Mouse (Mus musculus) cerebral cortex, adult 2 months (tissue): ENCODE results near the gene Cbl.

Experiments
- WGBS: fragments of 180-500 bp; shearing (Covaris S2); methylation state at CpG from one replicate; pipeline ENCODE4 v1.1.7; 2018; 5-methylcytosine and 5-hydroxymethylcytosine counted together

Gene Cbl

DNA sequence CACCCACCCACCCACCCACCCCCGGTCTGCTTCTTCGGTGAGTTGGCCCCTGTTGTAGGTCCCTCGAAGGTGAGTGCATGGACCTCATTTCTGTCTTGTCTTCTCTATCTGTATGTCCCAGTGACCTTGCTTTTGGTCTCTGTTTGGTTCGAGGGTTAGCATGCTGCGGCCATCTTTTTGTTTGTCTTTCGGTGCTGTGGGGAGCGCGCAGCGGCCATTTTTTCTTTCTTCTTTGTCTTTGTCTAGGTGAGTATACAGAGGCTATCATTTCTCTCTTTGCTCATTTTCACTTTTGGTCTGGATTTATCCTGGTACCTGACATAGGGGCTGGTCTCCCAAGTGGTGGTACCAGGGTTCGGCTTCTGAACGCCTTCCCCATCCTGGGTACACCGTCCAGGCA lies 55.0 kb downstream of the Cbl start:
- 97% methylated on average over 12 of the region's 12 CpGs for WGBS

DNA sequence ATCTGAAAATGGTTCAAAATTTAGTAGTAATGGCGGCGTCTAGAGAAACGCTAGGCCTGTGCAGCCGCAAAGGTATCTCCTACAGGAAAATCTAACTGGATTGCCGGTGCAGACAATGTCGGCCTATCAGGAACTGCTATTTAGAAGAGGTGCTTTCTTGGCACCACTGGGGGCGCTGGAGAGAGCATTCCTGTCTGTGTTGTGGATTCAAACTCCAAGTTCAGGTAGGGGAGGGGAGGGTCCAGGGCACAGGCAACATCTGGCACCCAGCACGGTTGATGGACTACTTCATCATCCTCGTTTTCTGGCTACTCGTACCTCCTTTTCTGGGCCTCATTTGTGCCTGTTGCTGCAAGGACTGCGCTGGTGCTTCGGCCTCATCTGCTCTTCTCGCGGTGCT lies 55.5 kb downstream of the Cbl start:
- WGBS: 83% methylated on average over 14 of the region's 14 CpGs

GRCm38 (mm10) chr9:44177405-44177804 lies 56.4 kb downstream of the Cbl start:
- WGBS: 95% methylated on average over 2 of the region's 2 CpGs

- WGBS: 50% methylated on average over 1 of the region's 1 CpGs
Observed at GRCm38 (mm10) chr9:44175957-44176356, 57.9 kb downstream of the Cbl start.

DNA sequence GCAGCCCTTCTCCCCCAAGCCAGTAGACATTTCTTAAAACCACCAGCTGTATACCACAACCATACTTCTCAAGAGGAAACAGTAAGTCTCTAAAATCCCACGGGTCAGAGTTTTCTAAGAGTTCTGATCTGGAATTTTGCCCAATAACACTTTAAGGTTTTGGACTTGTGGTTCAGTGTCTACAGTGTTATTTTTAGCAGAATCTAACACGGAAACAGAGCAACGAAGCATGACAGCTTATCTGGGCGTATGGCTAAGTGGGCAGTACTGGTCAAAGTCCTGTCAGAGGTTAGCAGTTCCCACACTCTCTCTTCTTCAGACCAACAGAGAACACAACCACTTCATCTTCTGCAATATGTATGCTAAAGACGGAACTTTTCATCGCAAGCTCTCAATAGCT lies 58.3 kb downstream of the Cbl start:
- WGBS: 41% methylated on average over 6 of the region's 6 CpGs

DNA sequence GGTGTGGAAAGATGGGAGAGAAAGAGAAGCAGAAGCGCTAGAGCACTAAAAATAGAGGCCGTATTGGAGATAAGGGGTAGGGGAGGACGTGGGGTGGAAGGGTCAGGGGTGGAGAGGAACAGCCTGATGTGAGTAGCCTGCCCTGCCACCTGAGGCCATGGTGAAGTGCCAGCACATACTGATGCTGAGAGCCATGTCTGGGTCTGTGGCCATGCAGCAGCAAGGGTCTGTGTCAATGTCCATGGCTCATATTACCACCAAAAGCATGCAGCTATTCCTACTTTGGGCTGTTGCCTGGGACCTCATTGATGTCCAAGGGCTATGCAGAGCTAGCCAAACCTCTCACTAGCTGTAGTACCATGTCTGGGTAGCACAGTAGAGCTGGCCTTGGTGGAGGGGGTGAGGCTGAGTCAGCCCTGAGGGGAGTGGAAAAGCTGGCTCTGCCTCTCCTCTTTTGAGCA lies 63.1 kb downstream of the Cbl start:
- WGBS: 48% methylated on average over 3 of the region's 3 CpGs

- WGBS: 74% methylated on average over 5 of the region's 5 CpGs
Observed at GRCm38 (mm10) chr9:44168931-44169330, 64.9 kb downstream of the Cbl start.

DNA sequence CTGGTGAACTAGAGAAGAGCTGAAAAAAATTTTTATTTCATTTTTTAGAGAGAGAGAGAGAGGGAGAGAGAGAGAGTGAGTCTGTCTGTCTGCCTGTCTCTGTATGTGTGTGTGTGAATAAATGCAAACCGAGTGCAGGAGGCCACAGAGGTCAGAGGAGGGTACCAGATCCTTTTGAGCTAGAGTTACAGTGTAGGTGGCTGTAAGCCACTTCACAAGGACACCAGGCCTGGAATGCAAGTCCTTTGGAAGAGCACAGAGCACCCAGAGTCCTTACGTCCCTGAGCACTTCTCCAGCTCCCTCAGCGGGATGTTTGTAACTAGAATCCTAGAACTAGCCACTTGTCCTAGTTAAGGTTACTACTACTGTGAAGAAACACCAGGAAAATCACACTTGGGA lies 74.0 kb downstream of the Cbl start:
- 87% methylated on average over 3 of the region's 3 CpGs for WGBS

DNA sequence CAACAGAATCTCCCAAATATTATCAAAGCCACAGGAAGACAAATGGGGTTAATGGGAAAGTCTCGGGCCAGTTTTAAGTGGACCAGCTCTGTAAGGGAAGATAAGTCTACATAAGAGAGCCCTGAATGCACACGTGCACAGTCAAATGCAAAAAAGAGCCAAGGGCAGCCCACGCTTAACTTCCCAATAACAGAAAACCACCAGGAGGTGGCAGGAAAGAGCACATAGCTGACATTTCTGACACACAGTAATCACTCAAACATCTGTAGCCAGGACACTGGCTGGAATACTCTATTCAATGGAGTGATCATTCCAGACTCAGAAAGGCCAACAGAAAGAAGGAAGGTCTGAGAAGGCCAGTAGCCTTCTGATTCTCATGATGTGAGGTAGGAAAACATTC lies 86.6 kb downstream of the Cbl start:
- WGBS: 42% methylated on average over 3 of the region's 3 CpGs

- 23% methylated on average over 7 of the region's 8 CpGs for WGBS
Observed at GRCm38 (mm10) chr9:44144023-44144717, 89.7 kb downstream of the Cbl start.

DNA sequence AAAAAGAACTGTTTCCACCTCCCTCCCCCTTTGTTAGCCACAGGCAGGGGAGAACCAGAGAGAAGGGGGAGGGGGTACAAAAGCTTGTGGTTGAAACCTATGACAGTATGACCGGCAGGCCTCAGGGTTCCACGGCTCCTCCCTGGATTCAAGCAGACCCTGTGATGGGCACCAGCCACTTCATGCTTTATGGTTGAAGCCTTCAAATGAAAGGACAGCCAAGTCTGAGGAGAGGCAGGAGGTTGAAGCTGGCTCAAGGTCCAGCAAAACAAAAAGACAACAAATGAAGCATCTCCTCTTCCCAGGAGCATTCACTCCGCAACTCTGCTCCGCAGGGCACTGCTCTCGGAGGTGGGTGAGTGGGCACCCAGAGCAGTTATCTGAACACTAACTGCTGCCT lies 90.4 kb downstream of the Cbl start:
- WGBS: 61% methylated on average over 5 of the region's 5 CpGs

GRCm38 (mm10) chr9:44141951-44142350 lies 91.9 kb downstream of the Cbl start:
- WGBS: 77% methylated on average over 5 of the region's 5 CpGs

- WGBS: 62% methylated on average over 4 of the region's 4 CpGs
Observed at GRCm38 (mm10) chr9:44137846-44138245, 96.0 kb downstream of the Cbl start.

DNA sequence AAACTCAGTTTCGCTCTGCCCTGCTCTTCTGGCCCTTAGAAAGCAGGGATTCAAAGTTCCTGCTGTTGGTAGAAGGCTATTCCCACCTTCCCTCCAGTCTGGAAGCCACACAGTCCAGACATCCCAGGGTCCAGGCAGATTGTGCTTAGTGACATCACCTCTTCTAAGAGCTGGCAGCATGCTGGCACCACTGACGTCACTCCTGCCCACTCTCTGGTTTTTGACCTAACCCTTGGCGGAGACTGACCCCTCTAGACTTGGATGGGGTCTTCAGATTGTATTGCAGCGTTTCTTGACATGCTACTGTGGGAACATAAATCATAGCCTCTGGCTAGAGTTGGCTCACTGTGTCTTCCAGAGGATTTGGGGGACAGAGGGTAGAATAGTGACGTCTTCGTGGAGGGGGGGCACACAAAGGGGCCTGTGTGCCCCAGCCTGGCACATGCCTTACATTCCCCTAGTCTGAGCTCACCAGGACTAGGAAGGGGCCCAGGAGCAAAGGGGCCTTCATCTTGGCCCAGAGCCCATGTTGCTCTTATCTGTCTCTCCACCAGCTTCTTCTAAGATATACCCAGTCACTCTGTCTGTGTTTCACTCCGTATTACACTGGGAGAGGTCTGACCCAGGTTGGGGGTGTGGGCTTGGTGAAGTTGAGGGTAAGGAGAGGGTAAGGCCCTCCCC lies 98.0 kb downstream of the Cbl start:
- WGBS: 45% methylated on average over 7 of the region's 7 CpGs

- WGBS: 4% methylated on average over 49 of the region's 49 CpGs
Observed at GRCm38 (mm10) chr9:44134851-44135730, 98.8 kb downstream of the Cbl start.

GRCm38 (mm10) chr9:44134101-44134850 lies 99.6 kb downstream of the Cbl start, which contains the start of gene Mcam:
Gene Mcam, plus strand, starts transcription at chr9:44134469.
- WGBS: 2% methylated on average over 52 of the region's 55 CpGs

- WGBS: 45% methylated on average over 2 of the region's 2 CpGs
Observed at GRCm38 (mm10) chr9:44133287-44133686, 100.6 kb downstream of the Cbl start.

- WGBS: 81% methylated on average over 5 of the region's 5 CpGs
Observed at GRCm38 (mm10) chr9:44132200-44132599, 101.6 kb downstream of the Cbl start.

DNA sequence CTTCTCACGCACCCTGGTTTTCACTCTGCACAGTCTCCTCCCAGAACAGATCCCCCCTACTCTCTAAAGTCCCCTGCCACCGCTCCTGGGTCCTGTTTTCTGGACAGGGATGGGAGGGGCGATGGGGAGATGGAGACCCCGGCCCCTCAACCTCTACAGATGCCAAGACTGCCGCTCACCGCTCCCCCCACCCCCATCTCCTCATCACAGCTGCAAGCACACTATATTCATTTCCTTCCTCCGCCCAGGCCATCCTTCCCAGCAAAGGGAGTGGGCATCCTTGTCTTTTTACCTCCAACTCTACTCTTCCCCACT lies 102.6 kb downstream of the Cbl start:
- 63% methylated on average over 7 of the region's 7 CpGs for WGBS

DNA sequence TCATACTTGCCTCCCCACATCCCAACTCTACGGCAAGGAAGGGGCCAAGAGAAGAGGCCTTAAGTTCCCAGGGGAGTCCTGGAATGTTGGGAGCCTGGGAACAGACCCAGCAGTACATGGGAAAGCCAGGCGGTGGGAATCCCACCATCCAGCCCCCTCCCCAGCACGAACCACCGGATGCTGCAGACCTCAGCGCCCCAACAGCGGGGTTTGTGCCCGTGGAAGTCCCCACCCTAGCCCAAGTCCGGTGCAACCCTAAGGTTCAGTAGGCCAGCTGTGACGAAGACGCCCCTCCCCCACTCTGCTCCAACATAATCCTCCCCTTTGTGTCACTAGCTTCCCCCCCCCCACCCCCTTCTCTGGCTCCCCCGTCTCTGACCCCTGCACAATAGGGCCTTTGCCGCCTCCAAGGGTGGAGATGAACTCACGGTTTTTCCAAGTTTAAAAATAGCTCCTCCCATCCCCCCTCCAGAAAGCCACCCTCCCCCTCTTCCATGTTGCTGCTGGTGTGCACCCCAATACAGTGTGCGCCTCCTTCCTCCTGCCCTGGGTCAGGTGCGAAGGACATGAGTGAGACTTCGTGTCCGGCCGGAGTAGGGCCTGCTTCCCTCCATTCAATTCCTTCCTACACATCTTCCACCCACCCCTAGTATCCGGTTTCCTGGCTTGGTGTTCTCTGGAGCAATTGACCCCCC lies 103.1 kb downstream of the Cbl start:
- 37% methylated on average over 19 of the region's 19 CpGs for WGBS

DNA sequence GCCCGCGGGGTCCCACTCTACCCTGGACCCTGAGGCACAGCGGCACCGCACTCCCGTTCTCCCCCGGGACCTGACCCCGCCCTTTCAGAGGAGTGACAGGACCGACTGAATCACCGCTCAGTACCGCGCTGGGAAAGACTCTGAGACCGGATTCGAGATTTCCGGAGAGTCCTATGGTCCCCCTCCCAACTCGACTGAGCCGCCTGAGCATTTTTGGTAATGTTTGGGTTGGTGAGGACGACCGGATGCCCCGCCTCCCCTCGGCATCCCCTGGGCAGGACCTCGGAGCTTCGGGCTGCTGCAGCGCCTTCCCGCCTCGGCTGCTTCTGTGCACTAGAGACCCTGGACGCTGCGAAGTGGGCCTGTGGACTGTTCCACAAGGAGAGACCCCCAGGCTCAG lies 103.8 kb downstream of the Cbl start:
- 4% methylated on average over 27 of the region's 27 CpGs for WGBS
